Mouse (Mus musculus): Measurements from ENCODE around the gene Glis2. TPM values are rescaled to one million over a fixed set of nuclear protein-coding genes. Genes with fewer than 3 reads are reported as not detected.

Glis2 gene
- total RNA-seq, 2 experiments from 2014 or later = 20.8 to 23.0 TPM

GRCm38 (mm10) chr16:4652707-4653416 is 58.3 kb downstream of the Glis2 start:
- peak in 1 of 2 experiments; percentile 24 for DNase-seq
- intact Hi-C loops (cut with DNase I) = no loop called here

- intact Hi-C loops (cut with DNase I) = loop anchor here (2.0 kb wide), 1 partner anchor 24 kb away; no protein-coding TSS in a partner anchor
- peak; percentile 37 to 55 for DNase-seq
Measured at GRCm38 (mm10) chr16:4654706-4655105, 60.2 kb downstream of the Glis2 start.

GRCm38 (mm10) chr16:4655251-4655734 is 60.8 kb downstream of the Glis2 start:
- peak; percentile 43 to 59 for DNase-seq
- intact Hi-C loops (cut with DNase I) = loop anchor here (2.0 kb wide), 1 partner anchor 24 kb away; no protein-coding TSS in a partner anchor

- DNase-seq = peak; percentile 29 to 53
- intact Hi-C loops (cut with DNase I) = loop anchor here (2.0 kb wide), 1 partner anchor 25 kb away; no protein-coding TSS in a partner anchor
Measured at GRCm38 (mm10) chr16:4655764-4656570, 61.5 kb downstream of the Glis2 start.

GRCm38 (mm10) chr16:4656571-4657081 is 62.1 kb downstream of the Glis2 start:
- DNase-seq = no peak
- intact Hi-C loops (cut with DNase I) = no loop called here

- peak; percentile 18 to 40 for DNase-seq
- intact Hi-C loops (cut with DNase I) = no loop called here
Measured at GRCm38 (mm10) chr16:4658781-4659245, 64.3 kb downstream of the Glis2 start.

GRCm38 (mm10) chr16:4659326-4659725 is 64.8 kb downstream of the Glis2 start:
- no peak for DNase-seq
- intact Hi-C loops (cut with DNase I) = no loop called here

GRCm38 (mm10) chr16:4661605-4662004 is 67.1 kb downstream of the Glis2 start:
- intact Hi-C loops (cut with DNase I) = no loop called here

GRCm38 (mm10) chr16:4663806-4664205 is 69.3 kb downstream of the Glis2 start:
- DNase-seq = no peak
- intact Hi-C loops (cut with DNase I) = no loop called here

More at GRCm38 (mm10) chr16:4661605-4662004, 67.1 kb downstream of the Glis2 start:
- DNase-seq = no peak

GRCm38 (mm10) chr16:4665726-4666125 is 71.2 kb downstream of the Glis2 start:
- intact Hi-C loops (cut with DNase I) = loop anchor here (2.0 to 5.0 kb wide), 2 partner anchors 99 to 113 kb away; no protein-coding TSS in a partner anchor
- DNase-seq = no peak

- intact Hi-C loops (cut with DNase I) = loop anchor here (1.0 to 5.0 kb wide), 3 partner anchors 37 to 115 kb away; no protein-coding TSS in a partner anchor
Measured at GRCm38 (mm10) chr16:4667190-4667808, 72.8 kb downstream of the Glis2 start.

GRCm38 (mm10) chr16:4670317-4670716 is 75.8 kb downstream of the Glis2 start:
- intact Hi-C loops (cut with DNase I) = no loop called here

More at GRCm38 (mm10) chr16:4667190-4667808, 72.8 kb downstream of the Glis2 start:
- peak; percentile 87 to 95 for DNase-seq

GRCm38 (mm10) chr16:4674091-4674490 is 79.6 kb downstream of the Glis2 start:
- intact Hi-C loops (cut with DNase I) = no loop called here
- no peak for DNase-seq

More at GRCm38 (mm10) chr16:4670317-4670716, 75.8 kb downstream of the Glis2 start:
- no peak for DNase-seq

Other genes with a start within 250 kb of the Glis2 start
- gene Adcy9, start 174.2 kb upstream of the Glis2 start, total RNA-seq (2021) = 10 to 100 TPM; 21.2 to 25.0 TPM
- gene Srl, start 52.9 kb upstream of the Glis2 start, total RNA-seq (2021) = 1,000 to 10,000 TPM; 1,039 to 1,112 TPM
- 1 to 10 TPM; 3.0 to 3.1 TPM for gene Tfap4, start 34.9 kb upstream of the Glis2 start, total RNA-seq (2021)
- 100 to 1,000 TPM; 119 to 137 TPM for gene Pam16, start 30.3 kb downstream of the Glis2 start, total RNA-seq (2021)
- 10 to 100 TPM; 12.1 to 14.7 TPM for gene Vasn, start 45.2 kb downstream of the Glis2 start, total RNA-seq (2021)
- 100 to 1,000 TPM; 121 to 123 TPM for gene Dnaja3, start 45.3 kb downstream of the Glis2 start, total RNA-seq (2021)
- gene Coro7, start 85.1 kb downstream of the Glis2 start, total RNA-seq (2021) = 10 to 100 TPM; 20.6 to 20.7 TPM
- gene Nmral1, start 124.6 kb downstream of the Glis2 start, total RNA-seq (2021) = 1 to 10 TPM; 3.2 to 4.5 TPM
- gene Hmox2, start 131.6 kb downstream of the Glis2 start, total RNA-seq (2021) = 10 to 100 TPM; 70.5 to 71.1 TPM
- 10 to 100 TPM; 78.8 to 81.3 TPM for gene Cdip1, start 195.6 kb downstream of the Glis2 start, total RNA-seq (2021)
- under 1 TPM in 1 of 2 experiments, not detected in 1; 0.14 TPM for gene 4930562C15Rik, start 240.7 kb downstream of the Glis2 start, total RNA-seq (2021)

All from heart, postnatal 14 days (tissue).